Mouse (Mus musculus) intestine, postnatal 0 days (tissue): ENCODE measurements at regions not wholly inside any gene's neighbourhood (a gene's known extent, or its start where the extent isn't known, plus 50 kb on each side); places are given as distances from the start of the nearest gene placed in this dataset.
A peak's percentile ranks its signal among the peaks of the same experiment; 100 is the strongest.
"Not testable (repeated sequence)": the region's sequence is repeated elsewhere in the genome, so short reads cannot be mapped to it uniquely, and the experiment has no call there.

Source experiments
- ATAC-seq: fragments of 200-750 bp; cut with Nextera tagmentation; 2 replicates; pipeline ENCODE4 v1.8.0; 2017; ENCODE audit warnings: mild to moderate bottlenecking, moderate TSS enrichment, moderate library complexity
- H3K27ac ChIP-seq: fragments of 300-500 bp; sonication (generic); 2 replicates; pipeline ENCODE4 v1.5.1; 2014; ENCODE audit warnings: mild to moderate bottlenecking, low read depth, low read length, moderate library complexity
- H3K27me3 ChIP-seq: fragments of 300-500 bp; sonication (generic); replicated peaks from 2 replicates; pipeline ENCODE4 v1.6.1; 2014; ENCODE audit warnings: low read length, mixed read lengths; ENCODE audit not compliant: control insufficient read depth, insufficient read depth
- H3K36me3 ChIP-seq: fragments of 300-500 bp; sonication (generic); 2 replicates; pipeline ENCODE4 v1.6.1; 2014; ENCODE audit warnings: mild to moderate bottlenecking, moderate library complexity; ENCODE audit not compliant: control insufficient read depth, insufficient read depth
- H3K4me1 ChIP-seq: fragments of 300-500 bp; sonication (generic); replicated peaks from 2 replicates; pipeline ENCODE4 v1.6.1; 2014; ENCODE audit warnings: antibody characterized with exemption, low read length, mixed read lengths; ENCODE audit not compliant: control insufficient read depth, insufficient read depth
- H3K4me2 ChIP-seq: fragments of 300-500 bp; sonication (generic); replicated peaks from 2 replicates; pipeline ENCODE4 v1.6.1; 2014; ENCODE audit warnings: low read depth, mild to moderate bottlenecking, moderate library complexity
- H3K4me3 ChIP-seq: fragments of 300-500 bp; sonication (generic); 2 replicates; pipeline ENCODE4 v1.5.1; 2014; ENCODE audit warnings: low read depth, low read length
- H3K9ac ChIP-seq: fragments of 300-500 bp; sonication (generic); 2 replicates; pipeline ENCODE4 v1.6.1; 2014; ENCODE audit warnings: mild to moderate bottlenecking, low read depth, low read length
- H3K9me3 ChIP-seq: fragments of 300-500 bp; sonication (generic); 2 replicates; pipeline ENCODE4 v1.6.1; 2016; ENCODE audit warnings: mixed run types; ENCODE audit not compliant: control insufficient read depth
- CTCF ChIP-seq: sonication (generic); IDR thresholded peaks from 2 replicates; pipeline ENCODE4 v1.5.1; 2016; ENCODE audit warnings: low read depth, mild to moderate bottlenecking, control low read depth, antibody characterized with exemption, moderate library complexity
- WGBS: fragments of 180-500 bp; shearing (Covaris S2); extraction: QIAGEN DNeasy Blood & Tissue Kit; methylation state at CpG from one replicate; pipeline ENCODE4 v1.1.7; 2014; 5-methylcytosine and 5-hydroxymethylcytosine counted together

DNA sequence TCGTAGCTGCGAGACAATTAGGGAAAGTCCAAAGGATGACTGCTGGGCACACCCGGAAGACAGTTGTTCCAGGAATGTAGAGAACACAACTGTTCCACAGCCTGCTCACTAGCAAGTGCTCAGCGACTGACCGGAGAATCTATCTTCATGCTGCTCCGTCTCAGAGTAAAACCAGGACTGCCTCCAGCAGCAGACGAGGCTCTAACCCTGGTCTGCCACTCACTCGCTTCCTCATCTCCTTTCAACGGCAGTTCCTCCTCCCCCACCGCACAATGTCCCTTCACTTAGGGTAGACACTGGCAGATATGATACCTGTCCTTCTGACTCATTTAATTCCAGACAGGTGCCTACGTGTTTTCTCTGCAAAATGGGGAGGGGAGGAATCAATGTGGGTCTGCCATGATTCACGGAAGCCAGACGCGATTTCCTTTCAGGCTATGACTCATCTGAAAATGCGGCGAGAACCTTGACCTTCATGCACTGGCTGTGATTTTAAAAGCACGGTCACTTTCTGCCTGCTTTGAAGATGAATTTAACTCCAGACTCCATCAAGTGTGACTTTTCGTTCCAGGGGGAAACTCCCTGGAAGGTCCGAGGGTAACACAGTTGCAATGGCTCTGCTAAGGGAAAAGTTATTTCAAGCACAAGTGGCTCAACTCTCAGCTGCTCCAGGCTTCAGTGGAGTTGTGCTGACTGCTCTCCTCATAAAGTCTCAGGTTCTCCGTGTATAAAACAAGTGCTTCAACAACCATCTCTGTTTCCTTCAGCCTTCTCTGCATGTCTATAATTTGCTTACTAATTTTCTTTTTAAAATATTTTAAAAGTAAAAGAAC, 142.4 kb upstream of the Spin1 start:
- 20% methylated on average over 20 of the region's 20 CpGs for WGBS
- H3K4me3 ChIP-seq = peak overlapping the region; percentile 22
- H3K27ac ChIP-seq = no peak overlapping the region

DNA sequence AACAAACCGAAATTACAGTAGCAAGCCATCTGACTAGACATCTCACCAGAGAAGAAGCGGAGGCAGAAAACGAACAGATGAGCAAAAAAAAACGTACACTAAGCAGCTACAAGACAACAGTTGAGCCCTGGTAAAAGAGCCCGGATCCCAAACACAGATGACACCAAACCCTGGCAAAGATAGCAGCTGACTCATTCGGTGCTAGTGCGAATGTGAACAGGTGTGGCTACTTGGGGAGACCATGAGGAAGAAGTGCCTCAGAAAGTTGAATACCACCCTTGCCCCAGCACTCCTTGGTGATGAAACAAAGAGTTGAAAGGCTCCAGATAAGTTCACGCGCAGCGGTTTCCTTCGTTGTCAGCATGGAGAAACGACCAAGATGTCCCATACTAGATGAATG, 139.8 kb upstream of the Spin1 start:
- no peak for ATAC-seq
- TF ChIP-seq CTCF = no peak

More for the DNA sequence above, 142.4 kb upstream of the Spin1 start:
- H3K27me3 ChIP-seq = no peaks in the 10 kb centered on the region
- H3K4me2 ChIP-seq = peak overlapping the region; percentile 63
- ATAC-seq = peak; percentile 68
- TF ChIP-seq CTCF = no peak
- no peaks in the 10 kb centered on the region for H3K4me1 ChIP-seq
- no peak overlapping the region for H3K9ac ChIP-seq
- H3K36me3 ChIP-seq = no peaks in the 10 kb centered on the region
- H3K9me3 ChIP-seq = no peaks in the 10 kb centered on the region

DNA sequence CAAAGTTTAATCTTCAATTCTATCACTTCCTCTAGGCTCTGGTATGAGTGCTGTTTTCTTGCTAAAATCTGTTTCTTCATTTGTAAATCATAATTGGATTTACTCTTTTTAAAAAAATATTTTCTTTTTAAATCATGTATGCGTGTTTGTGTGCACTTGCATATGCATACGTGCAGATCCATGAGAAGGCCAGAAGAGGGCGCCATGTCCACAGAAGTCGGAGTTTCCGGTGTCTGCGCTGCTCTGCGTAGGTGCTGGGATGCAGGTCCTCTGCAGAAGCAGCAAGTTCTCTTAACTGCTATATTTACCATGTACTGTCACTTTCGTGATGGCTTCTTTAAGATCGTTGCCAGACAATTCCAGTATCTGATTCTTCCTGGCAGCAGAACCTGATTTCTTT, 136.6 kb upstream of the Spin1 start:
- H3K36me3 ChIP-seq = no peaks in the 10 kb centered on the region
- WGBS = 78% methylated on average over 9 of the region's 9 CpGs
- H3K4me2 ChIP-seq = no peak overlapping the region
- no peak for ATAC-seq
- no peak overlapping the region for H3K9ac ChIP-seq
- H3K4me1 ChIP-seq = no peaks in the 10 kb centered on the region
- H3K27me3 ChIP-seq = no peaks in the 10 kb centered on the region
- TF ChIP-seq CTCF = peak; percentile 76
- no peak overlapping the region for H3K27ac ChIP-seq
- H3K4me3 ChIP-seq = no peak overlapping the region
- H3K9me3 ChIP-seq = no peaks in the 10 kb centered on the region

More for the DNA sequence above, 139.8 kb upstream of the Spin1 start:
- Histone ChIP-seq H3K4me1 (no peaks in the 10 kb centered on the region), H3K9ac (no peak overlapping the region), H3K4me3 (no peak overlapping the region), H3K27me3 (no peaks in the 10 kb centered on the region), H3K4me2 (no peak overlapping the region), H3K9me3 (no peaks in the 10 kb centered on the region), H3K27ac (no peak overlapping the region), H3K36me3 (no peaks in the 10 kb centered on the region)
- WGBS = 85% methylated on average over 12 of the region's 12 CpGs

DNA sequence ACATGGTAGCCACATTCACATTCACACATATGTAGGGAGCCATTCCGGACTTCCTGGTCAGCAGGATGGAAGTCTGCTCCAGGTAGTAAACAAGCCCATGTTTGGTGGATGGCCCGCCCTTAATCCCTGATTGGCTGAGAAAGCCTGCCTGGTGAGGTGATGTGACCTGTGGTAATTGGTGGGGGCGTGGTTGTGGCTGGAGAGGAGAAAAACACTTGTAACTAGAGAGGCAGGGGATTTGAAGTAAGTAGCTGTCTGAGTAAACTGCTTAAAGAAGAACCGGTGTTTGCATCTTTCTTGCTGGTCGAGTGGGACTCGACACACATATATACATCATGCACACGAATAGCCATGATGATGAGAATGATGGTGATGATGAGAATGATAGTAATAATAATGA, 135.6 kb upstream of the Spin1 start:
- not testable (repeated sequence) for H3K9ac ChIP-seq, ATAC-seq
- 70% methylated on average over 7 of the region's 7 CpGs for WGBS

DNA sequence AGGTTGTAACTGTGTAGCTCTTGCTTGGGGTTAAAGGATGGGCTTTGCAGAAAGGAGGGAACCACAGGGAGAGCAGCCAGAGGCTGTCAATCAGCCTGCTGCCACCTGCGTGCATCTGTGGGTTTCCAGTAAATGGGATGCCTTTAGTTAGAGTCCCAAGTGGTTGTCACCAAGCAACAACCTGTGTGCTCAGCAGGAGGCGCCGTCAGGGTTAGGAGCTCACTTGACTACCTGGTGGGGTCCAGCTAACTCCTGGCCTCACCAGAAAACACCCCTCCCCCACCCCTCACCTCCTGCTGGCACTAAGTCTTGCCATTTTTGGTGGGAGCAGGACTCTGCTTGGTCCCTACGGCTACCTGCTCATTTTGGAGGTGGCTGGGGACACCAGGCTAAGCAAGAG, 135.0 kb upstream of the Spin1 start:
- Histone ChIP-seq H3K4me1 (no peaks in the 10 kb centered on the region), H3K9me3 (no peaks in the 10 kb centered on the region), H3K4me2 (no peak overlapping the region), H3K27me3 (no peaks in the 10 kb centered on the region), H3K4me3 (no peak overlapping the region), H3K9ac (no peak overlapping the region), H3K36me3 (no peaks in the 10 kb centered on the region), H3K27ac (no peak overlapping the region)
- WGBS = 76% methylated on average over 4 of the region's 4 CpGs
- TF ChIP-seq CTCF = 0 out of 2 replicates have a peak, but pooled peaks have one; percentile 6
- no peak for ATAC-seq

More for the DNA sequence above, 135.6 kb upstream of the Spin1 start:
- not testable (repeated sequence) for H3K4me3 ChIP-seq, H3K4me1 ChIP-seq, H3K27ac ChIP-seq, H3K36me3 ChIP-seq, H3K27me3 ChIP-seq, H3K4me2 ChIP-seq, H3K9me3 ChIP-seq

DNA sequence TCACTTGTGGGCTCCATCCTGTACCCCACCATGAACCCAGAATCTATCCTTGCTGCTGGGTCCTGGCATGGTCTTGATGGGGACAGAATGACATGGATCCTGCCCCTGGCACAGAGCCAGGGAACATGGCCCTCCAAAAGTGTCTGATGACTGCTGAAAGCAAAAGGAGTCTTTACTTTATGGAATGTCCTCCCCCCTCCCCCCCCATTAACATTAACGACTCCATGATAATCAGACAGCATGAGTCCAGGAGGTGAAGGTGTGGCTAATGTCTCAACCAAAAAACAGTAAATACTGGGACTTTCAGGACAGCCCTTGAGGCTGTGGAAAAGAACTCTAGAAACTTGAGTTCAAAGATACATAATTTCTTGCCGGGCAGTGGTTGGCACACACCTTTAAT, 133.9 kb upstream of the Spin1 start:
- Histone ChIP-seq H3K4me1 (no peaks in the 10 kb centered on the region), H3K4me3 (no peak overlapping the region), H3K36me3 (no peaks in the 10 kb centered on the region), H3K27ac (no peak overlapping the region), H3K4me2 (no peak overlapping the region), H3K27me3 (no peaks in the 10 kb centered on the region), H3K9me3 (no peaks in the 10 kb centered on the region), H3K9ac (no peak overlapping the region)
- no peak for ATAC-seq
- TF ChIP-seq CTCF = no peak
- WGBS = 76% methylated on average over 2 of the region's 2 CpGs
